Mouse (Mus musculus) E14TG2a.4 (cell line): ENCODE results near the gene Dscam.

Source experiments
- CTCF ChIP-seq: conservative IDR thresholded peaks from 2 replicates; pipeline ENCODE4 v1.5.1; 2014; ENCODE audit warnings: low read length
- NANOG ChIP-seq: IDR thresholded peaks from 2 replicates; pipeline ENCODE4 v1.6.1; 2014; ENCODE audit warnings: borderline replicate concordance, low read length, mixed read lengths
- POU5F1 ChIP-seq: IDR thresholded peaks from 2 replicates; pipeline ENCODE4 v1.6.1; 2014; ENCODE audit warnings: low read length, borderline replicate concordance

GRCm38 (mm10) chr16:97096709-97097108 is 73.8 kb downstream of the Dscam start:
- no peak for TF ChIP-seq CTCF
- TF ChIP-seq POU5F1 = no peak
- no peak for TF ChIP-seq NANOG
